Mouse (Mus musculus): ENCODE results near the gene Hs3st3b1. TPM values are rescaled to one million over a fixed set of nuclear protein-coding genes. Genes with fewer than 3 reads are reported as not detected.

Gene Hs3st3b1
- polyA plus RNA-seq, 1 experiment = 9.3 TPM

GRCm38 (mm10) chr11:63948371-63948770 lies 26.3 kb upstream of the Hs3st3b1 start:
- Histone ChIP-seq H3K27me3 (ENCODE audit: control insufficient read depth, insufficient read depth, low read length) (no peaks in the 10 kb centered on the region), H3K4me3 (ENCODE audit: control insufficient read depth, insufficient read depth, low read length) (no peak overlapping the region), H3K36me3 (ENCODE audit: control insufficient read depth, insufficient read depth, low read length) (no peaks in the 10 kb centered on the region), H3K27ac (ENCODE audit: control insufficient read depth, insufficient read depth, low read length) (no peak overlapping the region), H3K4me1 (replicated peaks; ENCODE audit: control insufficient read depth, insufficient read depth, low read length) (no peaks in the 10 kb centered on the region)
- WGBS = 78% methylated on average over 11 of the region's 11 CpGs
- no peak for TF ChIP-seq CTCF (IDR thresholded peaks at IDR 0.05; ENCODE audit: borderline replicate concordance, control insufficient read depth, extremely low read depth, insufficient read depth, low read length, poor library complexity)
- no peak for TF ChIP-seq POLR2A (IDR thresholded peaks at IDR 0.05; ENCODE audit: control insufficient read depth, extremely low read depth, insufficient read depth, low read length, poor library complexity)
- DNase-seq = no peak

GRCm38 (mm10) chr11:63947024-63947423 lies 24.9 kb upstream of the Hs3st3b1 start:
- no peak for DNase-seq

GRCm38 (mm10) chr11:63943947-63944346 lies 21.9 kb upstream of the Hs3st3b1 start:
- no peak for DNase-seq
- 81% methylated on average over 3 of the region's 3 CpGs for WGBS
- Histone ChIP-seq H3K4me1 (replicated peaks; ENCODE audit: control insufficient read depth, insufficient read depth, low read length) (no peaks in the 10 kb centered on the region), H3K36me3 (ENCODE audit: control insufficient read depth, insufficient read depth, low read length) (no peaks in the 10 kb centered on the region), H3K27ac (ENCODE audit: control insufficient read depth, insufficient read depth, low read length) (no peak overlapping the region), H3K4me3 (ENCODE audit: control insufficient read depth, insufficient read depth, low read length) (no peak overlapping the region), H3K27me3 (ENCODE audit: control insufficient read depth, insufficient read depth, low read length) (no peaks in the 10 kb centered on the region)
- TF ChIP-seq CTCF (IDR thresholded peaks at IDR 0.05; ENCODE audit: borderline replicate concordance, control insufficient read depth, extremely low read depth, insufficient read depth, low read length, poor library complexity) = no peak
- TF ChIP-seq POLR2A (IDR thresholded peaks at IDR 0.05; ENCODE audit: control insufficient read depth, extremely low read depth, insufficient read depth, low read length, poor library complexity) = no peak

More at GRCm38 (mm10) chr11:63947024-63947423, 24.9 kb upstream of the Hs3st3b1 start:
- H3K27me3 ChIP-seq (ENCODE audit: control insufficient read depth, insufficient read depth, low read length) = no peaks in the 10 kb centered on the region
- 97% methylated on average over 2 of the region's 2 CpGs for WGBS
- H3K27ac ChIP-seq (ENCODE audit: control insufficient read depth, insufficient read depth, low read length) = no peak overlapping the region
- H3K36me3 ChIP-seq (ENCODE audit: control insufficient read depth, insufficient read depth, low read length) = no peaks in the 10 kb centered on the region
- no peak overlapping the region for H3K4me3 ChIP-seq (ENCODE audit: control insufficient read depth, insufficient read depth, low read length)
- no peaks in the 10 kb centered on the region for H3K4me1 ChIP-seq (replicated peaks; ENCODE audit: control insufficient read depth, insufficient read depth, low read length)
- TF ChIP-seq POLR2A (IDR thresholded peaks at IDR 0.05; ENCODE audit: control insufficient read depth, extremely low read depth, insufficient read depth, low read length, poor library complexity) (no peak), CTCF (IDR thresholded peaks at IDR 0.05; ENCODE audit: borderline replicate concordance, control insufficient read depth, extremely low read depth, insufficient read depth, low read length, poor library complexity) (no peak)

- Histone ChIP-seq H3K27ac (ENCODE audit: control insufficient read depth, insufficient read depth, low read length) (no peak overlapping the region), H3K27me3 (ENCODE audit: control insufficient read depth, insufficient read depth, low read length) (no peaks in the 10 kb centered on the region), H3K4me1 (replicated peaks; ENCODE audit: control insufficient read depth, insufficient read depth, low read length) (no peaks in the 10 kb centered on the region), H3K4me3 (ENCODE audit: control insufficient read depth, insufficient read depth, low read length) (no peak overlapping the region), H3K36me3 (ENCODE audit: control insufficient read depth, insufficient read depth, low read length) (no peaks in the 10 kb centered on the region)
- TF ChIP-seq POLR2A (IDR thresholded peaks at IDR 0.05; ENCODE audit: control insufficient read depth, extremely low read depth, insufficient read depth, low read length, poor library complexity) (no peak), CTCF (IDR thresholded peaks at IDR 0.05; ENCODE audit: borderline replicate concordance, control insufficient read depth, extremely low read depth, insufficient read depth, low read length, poor library complexity) (no peak)
- 94% methylated on average over 13 of the region's 13 CpGs for WGBS
- DNase-seq = no peak
Measured at GRCm38 (mm10) chr11:63943268-63943890, 21.3 kb upstream of the Hs3st3b1 start.

- Histone ChIP-seq H3K4me3 (ENCODE audit: control insufficient read depth, insufficient read depth, low read length) (no peak overlapping the region), H3K4me1 (replicated peaks; ENCODE audit: control insufficient read depth, insufficient read depth, low read length) (no peaks in the 10 kb centered on the region), H3K36me3 (ENCODE audit: control insufficient read depth, insufficient read depth, low read length) (no peaks in the 10 kb centered on the region), H3K27ac (ENCODE audit: control insufficient read depth, insufficient read depth, low read length) (no peak overlapping the region), H3K27me3 (ENCODE audit: control insufficient read depth, insufficient read depth, low read length) (no peaks in the 10 kb centered on the region)
- no peak for DNase-seq
- 77% methylated on average over 8 of the region's 8 CpGs for WGBS
- no peak for TF ChIP-seq POLR2A (IDR thresholded peaks at IDR 0.05; ENCODE audit: control insufficient read depth, extremely low read depth, insufficient read depth, low read length, poor library complexity)
- TF ChIP-seq CTCF (IDR thresholded peaks at IDR 0.05; ENCODE audit: borderline replicate concordance, control insufficient read depth, extremely low read depth, insufficient read depth, low read length, poor library complexity) = no peak
Measured at GRCm38 (mm10) chr11:63942177-63942576, 20.1 kb upstream of the Hs3st3b1 start.

GRCm38 (mm10) chr11:63936641-63937040 lies 14.6 kb upstream of the Hs3st3b1 start:
- H3K27ac ChIP-seq (ENCODE audit: control insufficient read depth, insufficient read depth, low read length) = no peak overlapping the region
- H3K36me3 ChIP-seq (ENCODE audit: control insufficient read depth, insufficient read depth, low read length) = no peaks in the 10 kb centered on the region
- no peaks in the 10 kb centered on the region for H3K27me3 ChIP-seq (ENCODE audit: control insufficient read depth, insufficient read depth, low read length)
- WGBS = 73% methylated on average over 3 of the region's 3 CpGs
- TF ChIP-seq POLR2A (IDR thresholded peaks at IDR 0.05; ENCODE audit: control insufficient read depth, extremely low read depth, insufficient read depth, low read length, poor library complexity) (no peak), CTCF (IDR thresholded peaks at IDR 0.05; ENCODE audit: borderline replicate concordance, control insufficient read depth, extremely low read depth, insufficient read depth, low read length, poor library complexity) (no peak)
- H3K4me3 ChIP-seq (ENCODE audit: control insufficient read depth, insufficient read depth, low read length) = no peak overlapping the region
- no peak for DNase-seq
- no peaks in the 10 kb centered on the region for H3K4me1 ChIP-seq (replicated peaks; ENCODE audit: control insufficient read depth, insufficient read depth, low read length)

GRCm38 (mm10) chr11:63926901-63927300 lies 4.8 kb upstream of the Hs3st3b1 start:
- no peak overlapping the region for H3K27ac ChIP-seq (ENCODE audit: control insufficient read depth, insufficient read depth, low read length)
- H3K36me3 ChIP-seq (ENCODE audit: control insufficient read depth, insufficient read depth, low read length) = no peaks in the 10 kb centered on the region
- 92% methylated on average over 6 of the region's 6 CpGs for WGBS
- no peak overlapping the region for H3K4me3 ChIP-seq (ENCODE audit: control insufficient read depth, insufficient read depth, low read length)
- DNase-seq = no peak
- H3K4me1 ChIP-seq (replicated peaks; ENCODE audit: control insufficient read depth, insufficient read depth, low read length) = peaks cover 18% of the 10 kb centered on the region
- peaks cover 13% of the 10 kb centered on the region for H3K27me3 ChIP-seq (ENCODE audit: control insufficient read depth, insufficient read depth, low read length)
- no peak for TF ChIP-seq CTCF (IDR thresholded peaks at IDR 0.05; ENCODE audit: borderline replicate concordance, control insufficient read depth, extremely low read depth, insufficient read depth, low read length, poor library complexity)
- TF ChIP-seq POLR2A (IDR thresholded peaks at IDR 0.05; ENCODE audit: control insufficient read depth, extremely low read depth, insufficient read depth, low read length, poor library complexity) = no peak
